Mouse (Mus musculus): Measurements from ENCODE around the gene Snw1. TPM values are rescaled to one million over a fixed set of nuclear protein-coding genes. Genes with fewer than 3 reads are reported as not detected.

Gene Snw1
- polyA plus RNA-seq, 1 experiment, result 95.4 TPM

- peak overlapping the region; percentile 65 for H3K4me3 ChIP-seq (ENCODE audit: low read depth, low read length)
- peak overlapping the region; percentile 35 for H3K9ac ChIP-seq (ENCODE audit: low read depth, poor library complexity, severe bottlenecking)
- no peaks in the 10 kb centered on the region for H3K9me3 ChIP-seq (replicated peaks; ENCODE audit: control insufficient read depth, insufficient read depth, low read length, poor library complexity, severe bottlenecking)
- H3K4me1 ChIP-seq (ENCODE audit: control insufficient read depth, insufficient read depth, low read length), result peaks cover 3% of the 10 kb centered on the region
- H3K27ac ChIP-seq (ENCODE audit: insufficient read depth, low read length), result peak overlapping the region; percentile 89
- H3K27me3 ChIP-seq (ENCODE audit: control insufficient read depth, insufficient read depth, low read length, poor library complexity, severe bottlenecking), result no peaks in the 10 kb centered on the region
- H3K36me3 ChIP-seq (ENCODE audit: control insufficient read depth, insufficient read depth, low read length, poor library complexity, severe bottlenecking), result no peaks in the 10 kb centered on the region
- no peak for TF ChIP-seq EP300 (IDR thresholded peaks at IDR 0.05; ENCODE audit: insufficient read depth, low read depth, low read length)
- TF ChIP-seq POLR2A (IDR thresholded peaks at IDR 0.05; ENCODE audit: insufficient read depth, low read length), result no peak
- TF ChIP-seq CTCF (IDR thresholded peaks at IDR 0.05; ENCODE audit: low read depth, low read length), result no peak
These were observed 64.0 kb downstream of the Snw1 start for GRCm38 (mm10) chr12:87407869-87408605.

GRCm38 (mm10) chr12:87405721-87406120 is 66.4 kb downstream of the Snw1 start:
- TF ChIP-seq POLR2A (IDR thresholded peaks at IDR 0.05; ENCODE audit: insufficient read depth, low read length) (no peak), EP300 (IDR thresholded peaks at IDR 0.05; ENCODE audit: insufficient read depth, low read depth, low read length) (no peak), CTCF (IDR thresholded peaks at IDR 0.05; ENCODE audit: low read depth, low read length) (no peak)
- no peak overlapping the region for H3K4me3 ChIP-seq (ENCODE audit: low read depth, low read length)
- H3K27me3 ChIP-seq (ENCODE audit: control insufficient read depth, insufficient read depth, low read length, poor library complexity, severe bottlenecking), result no peaks in the 10 kb centered on the region
- H3K27ac ChIP-seq (ENCODE audit: insufficient read depth, low read length), result 0 out of 2 replicates have a peak overlapping the region, but pooled peaks have one; percentile 6
- H3K9me3 ChIP-seq (replicated peaks; ENCODE audit: control insufficient read depth, insufficient read depth, low read length, poor library complexity, severe bottlenecking), result no peaks in the 10 kb centered on the region
- H3K4me1 ChIP-seq (ENCODE audit: control insufficient read depth, insufficient read depth, low read length), result peaks cover 3% of the 10 kb centered on the region
- H3K36me3 ChIP-seq (ENCODE audit: control insufficient read depth, insufficient read depth, low read length, poor library complexity, severe bottlenecking), result no peaks in the 10 kb centered on the region
- H3K9ac ChIP-seq (ENCODE audit: low read depth, poor library complexity, severe bottlenecking), result no peak overlapping the region

- Histone ChIP-seq H3K9me3 (replicated peaks; ENCODE audit: control insufficient read depth, insufficient read depth, low read length, poor library complexity, severe bottlenecking) (no peaks in the 10 kb centered on the region), H3K27ac (ENCODE audit: insufficient read depth, low read length) (no peak overlapping the region), H3K4me1 (ENCODE audit: control insufficient read depth, insufficient read depth, low read length) (peaks cover 3% of the 10 kb centered on the region), H3K36me3 (ENCODE audit: control insufficient read depth, insufficient read depth, low read length, poor library complexity, severe bottlenecking) (no peaks in the 10 kb centered on the region), H3K27me3 (ENCODE audit: control insufficient read depth, insufficient read depth, low read length, poor library complexity, severe bottlenecking) (no peaks in the 10 kb centered on the region), H3K4me3 (ENCODE audit: low read depth, low read length) (no peak overlapping the region), H3K9ac (ENCODE audit: low read depth, poor library complexity, severe bottlenecking) (no peak overlapping the region)
- no peak for TF ChIP-seq POLR2A (IDR thresholded peaks at IDR 0.05; ENCODE audit: insufficient read depth, low read length)
- TF ChIP-seq EP300 (IDR thresholded peaks at IDR 0.05; ENCODE audit: insufficient read depth, low read depth, low read length), result no peak
- TF ChIP-seq CTCF (IDR thresholded peaks at IDR 0.05; ENCODE audit: low read depth, low read length), result no peak
These were observed 66.9 kb downstream of the Snw1 start for GRCm38 (mm10) chr12:87405165-87405564.

- H3K9ac ChIP-seq (ENCODE audit: low read depth, poor library complexity, severe bottlenecking), result no peak overlapping the region
- H3K4me1 ChIP-seq (ENCODE audit: control insufficient read depth, insufficient read depth, low read length), result peaks cover 3% of the 10 kb centered on the region
- no peak overlapping the region for H3K27ac ChIP-seq (ENCODE audit: insufficient read depth, low read length)
These were observed 70.2 kb downstream of the Snw1 start for GRCm38 (mm10) chr12:87401883-87402282.

GRCm38 (mm10) chr12:87399119-87399819 is 72.8 kb downstream of the Snw1 start:
- TF ChIP-seq CTCF (IDR thresholded peaks at IDR 0.05; ENCODE audit: low read depth, low read length) (no peak), EP300 (IDR thresholded peaks at IDR 0.05; ENCODE audit: insufficient read depth, low read depth, low read length) (no peak), POLR2A (IDR thresholded peaks at IDR 0.05; ENCODE audit: insufficient read depth, low read length) (no peak)
- no peak overlapping the region for H3K27ac ChIP-seq (ENCODE audit: insufficient read depth, low read length)

More at GRCm38 (mm10) chr12:87401883-87402282, 70.2 kb downstream of the Snw1 start:
- TF ChIP-seq CTCF (IDR thresholded peaks at IDR 0.05; ENCODE audit: low read depth, low read length) (no peak), POLR2A (IDR thresholded peaks at IDR 0.05; ENCODE audit: insufficient read depth, low read length) (no peak), EP300 (IDR thresholded peaks at IDR 0.05; ENCODE audit: insufficient read depth, low read depth, low read length) (no peak)
- Histone ChIP-seq H3K36me3 (ENCODE audit: control insufficient read depth, insufficient read depth, low read length, poor library complexity, severe bottlenecking) (no peaks in the 10 kb centered on the region), H3K27me3 (ENCODE audit: control insufficient read depth, insufficient read depth, low read length, poor library complexity, severe bottlenecking) (no peaks in the 10 kb centered on the region), H3K4me3 (ENCODE audit: low read depth, low read length) (no peak overlapping the region), H3K9me3 (replicated peaks; ENCODE audit: control insufficient read depth, insufficient read depth, low read length, poor library complexity, severe bottlenecking) (no peaks in the 10 kb centered on the region)

More at GRCm38 (mm10) chr12:87399119-87399819, 72.8 kb downstream of the Snw1 start:
- Histone ChIP-seq H3K9ac (ENCODE audit: low read depth, poor library complexity, severe bottlenecking) (no peak overlapping the region), H3K4me3 (ENCODE audit: low read depth, low read length) (no peak overlapping the region), H3K27me3 (ENCODE audit: control insufficient read depth, insufficient read depth, low read length, poor library complexity, severe bottlenecking) (no peaks in the 10 kb centered on the region), H3K36me3 (ENCODE audit: control insufficient read depth, insufficient read depth, low read length, poor library complexity, severe bottlenecking) (no peaks in the 10 kb centered on the region), H3K9me3 (replicated peaks; ENCODE audit: control insufficient read depth, insufficient read depth, low read length, poor library complexity, severe bottlenecking) (no peaks in the 10 kb centered on the region), H3K4me1 (ENCODE audit: control insufficient read depth, insufficient read depth, low read length) (no peaks in the 10 kb centered on the region)

Other genes with a start within 250 kb of the Snw1 start
- 4.8 and 6.1 TPM in 2 replicates for gene Noxred1, start 233.5 kb downstream of the Snw1 start, polyA plus RNA-seq (2011; ENCODE audit: insufficient read depth, insufficient read length, low read depth, missing spikeins)
- 31.0 and 33.8 TPM in 2 replicates for gene Vipas39, start 206.0 kb downstream of the Snw1 start, polyA plus RNA-seq (2011; ENCODE audit: insufficient read depth, insufficient read length, low read depth, missing spikeins)
- gene Ahsa1, start 205.8 kb downstream of the Snw1 start, polyA plus RNA-seq (2011; ENCODE audit: insufficient read depth, insufficient read length, low read depth, missing spikeins), result 195 and 198 TPM in 2 replicates
- gene Ism2, start 172.6 kb downstream of the Snw1 start, polyA plus RNA-seq (2011; ENCODE audit: insufficient read depth, insufficient read length, low read depth, missing spikeins), result 5.5 and 5.9 TPM in 2 replicates
- gene Sptlc2, start 83.9 kb downstream of the Snw1 start, polyA plus RNA-seq (2011; ENCODE audit: insufficient read depth, insufficient read length, low read depth, missing spikeins), result 106 and 107 TPM in 2 replicates
- gene Slirp, start 28.4 kb downstream of the Snw1 start, polyA plus RNA-seq (2011; ENCODE audit: insufficient read depth, insufficient read length, low read depth, missing spikeins), result 137 and 150 TPM in 2 replicates
- 62.5 and 64.5 TPM in 2 replicates for gene Alkbh1, start 28.3 kb downstream of the Snw1 start, polyA plus RNA-seq (2011; ENCODE audit: insufficient read depth, insufficient read length, low read depth, missing spikeins)
- not detected in 2 replicates for gene Gm5788, start 22.4 kb upstream of the Snw1 start, polyA plus RNA-seq (2011; ENCODE audit: insufficient read depth, insufficient read length, low read depth, missing spikeins)
- gene Gm8300, start 42.0 kb upstream of the Snw1 start, polyA plus RNA-seq (2011; ENCODE audit: insufficient read depth, insufficient read length, low read depth, missing spikeins), result not detected in 2 replicates
- gene Oog1, start 130.4 kb upstream of the Snw1 start, polyA plus RNA-seq (2011; ENCODE audit: insufficient read depth, insufficient read length, low read depth, missing spikeins), result not detected in 2 replicates
- not detected in 2 replicates for gene Gm4027, start 146.6 kb upstream of the Snw1 start, polyA plus RNA-seq (2011; ENCODE audit: insufficient read depth, insufficient read length, low read depth, missing spikeins)
- gene Gm16381, start 172.3 kb upstream of the Snw1 start, polyA plus RNA-seq (2011; ENCODE audit: insufficient read depth, insufficient read length, low read depth, missing spikeins), result not detected in 2 replicates

Measured in ES-Bruce4 (cell line).